Mouse (Mus musculus): ENCODE results near the gene Cd248. TPM values are rescaled to one million over a fixed set of nuclear protein-coding genes. Genes with fewer than 3 reads are reported as not detected.
"Not testable (repeated sequence)": the region's sequence is repeated elsewhere in the genome, so short reads cannot be mapped to it uniquely, and the experiment has no call there.

Cd248 gene
- total RNA-seq, 1 experiment from 2014 or later: 21.0 TPM

DNA sequence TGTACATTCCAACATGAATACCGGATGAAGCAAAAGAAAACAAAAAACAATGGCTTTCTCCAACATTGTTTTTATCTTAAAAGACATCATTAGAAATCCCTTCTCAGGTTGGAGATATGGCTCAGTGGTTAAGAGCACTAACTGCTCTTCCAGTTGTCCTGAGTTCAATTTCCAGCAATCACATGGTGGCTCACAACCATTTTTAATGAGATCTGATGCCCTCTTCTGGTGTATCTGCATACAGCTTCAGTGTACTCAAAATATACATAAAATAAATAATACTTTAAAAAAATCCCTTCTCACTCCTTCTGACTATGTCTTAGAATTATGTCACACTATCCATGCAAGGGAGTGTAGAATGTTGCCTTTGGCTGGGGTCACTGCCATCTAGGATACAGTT is 11.4 kb downstream of the Cd248 start:
- DNase-seq: no peak

GRCm38 (mm10) chr19:5082005-5082404 is 14.1 kb downstream of the Cd248 start:
- no peak for DNase-seq

DNA sequence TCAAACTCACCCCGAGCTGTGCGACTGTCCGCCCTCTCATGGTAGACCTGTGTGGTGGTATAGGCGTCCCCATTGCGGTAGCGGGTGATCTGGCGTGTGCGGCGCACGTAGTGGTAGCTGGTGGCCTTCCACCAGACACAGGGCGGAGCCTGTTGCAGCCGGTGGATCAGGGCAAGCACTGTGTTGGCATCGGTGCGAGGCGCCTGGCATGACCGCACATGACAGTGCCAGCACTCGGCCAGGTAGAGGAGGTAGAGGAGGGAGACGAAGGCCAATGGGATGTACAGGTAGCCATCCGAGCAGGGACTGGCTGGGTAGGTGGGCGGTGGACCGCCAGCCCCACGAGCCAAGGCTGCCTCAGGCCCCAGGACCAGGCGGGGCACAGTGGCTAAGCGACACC is 14.7 kb downstream of the Cd248 start:
- DNase-seq: no peak

DNA sequence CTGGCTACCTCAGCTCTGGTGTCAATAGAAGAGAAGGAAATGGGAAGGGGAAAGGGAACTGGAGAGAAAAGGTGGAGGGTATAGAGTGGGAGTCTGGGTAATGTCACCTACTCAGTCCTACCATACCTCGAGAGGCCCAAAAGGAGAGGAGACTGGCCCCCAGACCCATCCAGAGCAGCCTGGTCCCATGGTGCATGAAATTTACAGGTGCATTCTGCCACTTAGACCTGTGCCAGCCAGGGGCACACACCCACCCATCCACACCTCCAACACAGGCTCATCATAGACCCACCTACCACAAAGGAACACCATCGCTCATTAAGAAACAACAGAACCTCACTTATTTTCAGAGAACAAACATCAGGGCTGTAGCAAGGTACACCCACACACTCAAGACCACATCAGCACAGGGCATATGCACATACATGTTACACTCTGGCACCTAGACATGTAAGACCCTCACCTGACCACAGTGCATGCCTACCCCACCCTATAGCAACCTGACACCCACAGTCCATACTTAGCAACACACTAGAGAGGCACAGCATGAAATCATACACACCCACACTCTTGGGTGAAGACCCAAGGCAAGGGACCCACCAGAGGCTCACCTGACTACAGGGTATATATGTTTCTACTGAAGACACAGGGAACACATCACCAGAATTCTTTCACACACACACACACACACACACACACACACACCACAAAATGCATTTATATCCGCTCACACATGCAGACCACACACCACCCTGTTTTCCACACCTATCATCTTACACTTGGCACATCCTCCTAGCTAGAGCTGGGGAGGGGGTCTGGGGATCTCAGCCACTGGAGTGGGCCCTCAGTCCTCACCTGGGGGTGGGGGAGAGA is 16.3 kb downstream of the Cd248 start:
- DNase-seq: no peak

- no peak for DNase-seq
Measured at GRCm38 (mm10) chr19:5084834-5085144, 16.9 kb downstream of the Cd248 start.

DNA sequence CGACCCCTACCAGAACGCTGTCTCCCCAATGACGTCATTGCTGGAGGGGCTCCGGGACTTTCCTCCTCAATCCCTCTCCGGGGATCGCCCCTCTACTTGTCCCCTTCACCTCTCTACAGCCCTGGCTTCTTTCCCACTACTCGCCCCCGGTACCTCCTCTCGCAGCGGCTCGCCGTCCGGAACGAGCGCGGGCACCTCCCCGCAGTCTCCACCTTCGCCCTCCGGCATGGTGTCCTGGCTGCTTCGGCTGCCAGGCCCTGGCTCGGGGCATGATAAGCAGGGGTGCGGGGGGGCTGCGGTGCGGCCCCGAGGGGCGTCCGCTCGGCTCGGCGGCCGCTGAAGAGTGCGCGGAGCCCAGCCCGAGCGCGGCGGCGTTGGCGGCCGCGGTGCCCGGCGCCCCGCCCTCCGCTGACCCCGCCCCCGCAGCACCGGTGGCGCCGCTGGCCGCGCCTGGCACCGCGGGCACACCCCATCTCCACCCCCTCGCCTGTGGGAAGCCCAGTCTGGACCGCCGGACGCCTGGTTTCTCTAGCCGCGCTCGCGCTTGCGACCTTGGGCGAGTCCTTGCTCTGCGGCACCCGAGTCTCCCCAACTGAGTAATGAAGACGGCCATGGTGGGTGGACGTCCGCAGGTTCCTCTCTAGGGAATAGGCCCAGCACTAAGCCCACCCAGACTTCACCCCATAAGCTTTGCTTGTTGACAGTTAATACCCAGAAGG is 17.4 kb downstream of the Cd248 start, which contains the start of gene Tmem151a:
Gene Tmem151a, minus strand, starts transcription at position 387 of the 719 bp plus-strand sequence.
- DNase-seq: peak; percentile 73

GRCm38 (mm10) chr19:5086533-5086932 is 18.7 kb downstream of the Cd248 start:
- not testable (repeated sequence) for DNase-seq

DNA sequence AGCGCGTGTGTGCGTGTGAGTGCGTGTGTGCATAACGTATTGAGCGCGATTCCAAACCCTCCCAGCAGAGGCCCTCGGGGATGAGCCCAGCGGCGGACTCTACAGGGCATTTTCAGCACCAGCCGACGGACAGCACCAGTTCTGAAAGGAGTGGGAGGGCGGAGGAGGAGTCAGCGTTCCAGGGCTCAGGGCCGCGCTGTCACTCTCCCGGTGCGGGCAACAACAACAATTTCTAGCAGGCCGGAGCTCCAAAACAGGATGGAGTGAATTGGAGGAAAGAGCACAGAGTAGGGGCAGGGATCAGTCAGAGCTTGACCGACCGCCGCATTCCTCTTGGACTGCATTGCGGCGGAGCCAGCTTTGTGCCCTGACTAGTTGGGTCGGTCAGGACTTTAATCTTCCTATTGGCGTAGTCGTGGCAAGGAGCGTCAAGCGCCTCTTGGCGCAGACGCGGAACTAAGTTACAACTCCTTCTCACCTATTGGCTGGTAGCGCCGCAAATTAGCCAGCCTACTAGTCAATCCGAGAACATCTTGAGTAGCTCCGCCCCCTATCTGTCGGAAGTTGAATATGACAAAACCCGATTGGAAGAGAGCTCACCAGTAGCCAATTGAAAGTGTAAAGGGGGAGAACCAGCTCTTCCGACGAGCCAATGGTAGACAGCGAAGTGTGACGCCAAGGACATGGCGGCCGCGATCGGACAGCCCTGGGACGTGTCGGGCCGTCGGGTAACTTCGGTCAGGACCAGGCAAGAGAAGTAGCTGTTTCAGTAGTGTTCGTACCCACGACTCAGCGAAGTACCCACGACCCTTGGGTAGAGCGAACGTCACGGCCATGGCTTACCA is 20.2 kb downstream of the Cd248 start, which contains the start of gene Yif1a:
Gene Yif1a, plus strand, starts transcription at position 655 of the 845 bp plus-strand sequence.
- DNase-seq: peak; percentile 97

DNA sequence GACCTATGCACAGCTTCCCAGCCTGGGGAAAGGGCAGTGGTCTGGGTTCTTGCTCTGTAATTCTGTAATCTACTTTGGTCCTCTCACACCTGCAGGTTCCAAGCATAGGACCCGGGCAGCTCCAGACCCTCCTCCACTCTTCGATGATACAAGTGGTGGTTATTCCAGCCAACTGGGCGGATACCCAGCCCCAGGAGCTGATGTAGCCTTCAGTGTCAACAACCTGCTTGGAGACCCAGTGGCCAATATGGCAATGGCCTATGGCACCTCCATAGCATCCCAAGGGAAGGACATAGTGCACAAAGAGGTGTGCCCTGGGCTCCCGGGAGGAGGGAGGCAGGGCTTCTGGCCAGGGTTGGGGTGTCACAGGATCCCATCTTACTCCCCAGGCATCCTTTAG is 21.4 kb downstream of the Cd248 start:
- DNase-seq: no peak

DNA sequence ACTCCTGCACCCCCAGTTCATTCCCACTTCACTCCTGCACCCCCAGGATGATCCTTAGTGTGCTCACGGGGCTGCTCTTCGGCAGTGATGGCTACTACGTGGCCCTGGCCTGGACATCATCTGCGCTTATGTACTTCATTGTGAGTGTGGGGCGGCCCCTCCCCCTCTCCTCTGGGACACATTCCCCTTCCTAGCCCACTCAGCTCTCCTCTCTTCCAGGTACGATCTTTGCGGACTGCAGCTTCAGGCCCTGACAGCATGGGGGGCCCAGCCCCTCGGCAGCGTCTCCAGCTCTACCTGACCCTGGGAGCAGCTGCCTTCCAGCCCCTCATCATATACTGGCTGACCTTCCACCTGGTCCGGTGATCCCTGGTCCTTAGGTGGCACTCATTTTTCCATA is 24.2 kb downstream of the Cd248 start:
- no peak for DNase-seq

- no peak for DNase-seq
Measured at GRCm38 (mm10) chr19:5093481-5094242, 25.8 kb downstream of the Cd248 start.

DNA sequence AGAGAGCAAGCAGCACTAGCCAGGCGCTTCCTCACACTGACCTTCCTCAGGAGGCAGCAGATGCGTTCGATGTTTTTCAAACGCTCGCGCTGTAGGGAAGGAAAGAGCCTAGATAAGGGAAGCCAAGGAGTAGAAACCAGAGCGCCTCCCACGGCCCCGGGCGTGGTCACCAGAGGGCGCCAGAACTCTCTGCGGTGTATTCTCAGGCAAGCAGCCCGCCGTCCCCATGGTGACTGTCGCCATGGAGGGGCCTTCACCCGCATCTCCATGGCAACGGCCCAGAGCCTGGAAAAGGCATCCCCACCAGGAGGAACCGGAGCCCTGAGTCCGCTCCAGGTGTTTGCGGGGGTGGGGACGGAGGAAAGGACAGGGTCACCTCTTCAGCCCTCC is 26.4 kb downstream of the Cd248 start:
- peak; percentile 98 for DNase-seq

DNA sequence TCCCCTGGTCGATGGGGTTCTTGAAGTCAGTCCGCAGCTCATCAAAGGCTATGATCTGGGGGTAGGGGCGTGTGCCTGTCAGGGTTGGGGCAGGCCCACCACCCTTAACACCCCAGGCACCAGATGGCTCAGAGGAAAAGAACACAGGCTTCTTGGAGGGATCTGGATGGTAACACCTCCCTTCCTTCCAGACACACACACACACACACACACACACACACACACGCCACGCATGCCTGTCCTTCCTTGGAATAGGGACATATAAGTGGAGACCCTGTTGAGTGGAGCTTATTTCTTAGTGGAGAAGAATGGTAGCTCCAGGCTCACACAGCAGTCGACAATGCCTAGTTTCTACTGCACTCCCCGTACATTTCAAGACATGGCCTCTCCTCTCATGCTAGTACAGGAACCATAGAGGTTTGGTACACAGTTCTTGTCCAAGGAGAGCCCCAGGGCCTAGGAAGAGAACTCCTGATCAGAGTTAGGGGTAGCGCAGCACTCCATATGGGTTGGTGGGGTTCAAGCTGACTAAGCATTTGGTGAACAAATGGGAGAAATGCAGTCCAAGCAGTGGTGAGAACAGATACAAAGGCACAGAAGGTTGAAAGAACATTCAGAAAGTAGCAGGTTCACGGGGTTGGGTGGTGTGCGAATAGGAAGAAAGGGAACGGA is 27.0 kb downstream of the Cd248 start:
- no peak for DNase-seq

- DNase-seq: no peak
Measured at GRCm38 (mm10) chr19:5095887-5096474, 28.1 kb downstream of the Cd248 start.

DNA sequence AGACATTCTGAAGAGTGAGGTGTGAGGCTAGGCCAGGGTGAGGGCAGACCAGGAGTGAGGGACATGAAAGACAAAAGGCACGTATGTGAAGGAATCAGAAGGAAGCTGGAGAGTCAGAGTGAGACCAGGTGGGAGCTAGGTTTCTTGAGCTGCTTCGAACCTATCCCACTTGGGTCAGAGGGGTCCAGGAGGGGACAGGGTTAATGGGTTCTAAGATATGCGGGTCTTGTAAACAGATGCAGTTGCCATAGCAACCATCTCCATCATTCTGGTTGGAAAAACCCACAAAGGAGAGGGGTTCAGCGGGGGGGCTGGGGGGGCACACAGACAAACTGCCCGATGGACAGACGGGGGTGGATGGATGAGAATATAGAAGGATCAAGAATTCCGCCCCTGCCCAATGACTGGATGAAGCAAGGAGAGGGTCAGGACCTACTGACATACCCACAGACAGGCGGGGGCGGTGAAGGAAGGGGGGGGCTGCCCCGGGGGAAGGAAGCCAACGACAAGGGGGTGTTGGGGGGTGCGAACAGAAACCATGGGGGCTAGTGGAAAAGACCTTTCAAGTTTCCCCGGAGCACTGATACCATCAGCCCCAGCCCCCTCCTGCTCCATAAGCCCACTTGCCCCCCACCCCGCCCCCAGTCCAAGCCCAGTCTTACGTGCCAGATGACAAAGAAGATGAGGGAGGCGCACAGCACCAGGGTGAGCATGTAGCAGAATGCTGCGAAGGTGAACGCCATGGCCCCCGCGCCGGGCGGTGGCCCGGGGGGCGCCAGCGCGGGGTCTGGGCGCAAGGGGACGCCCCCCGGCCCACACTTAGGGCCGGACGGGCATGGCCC is 29.9 kb downstream of the Cd248 start:
- no peak for DNase-seq

DNA sequence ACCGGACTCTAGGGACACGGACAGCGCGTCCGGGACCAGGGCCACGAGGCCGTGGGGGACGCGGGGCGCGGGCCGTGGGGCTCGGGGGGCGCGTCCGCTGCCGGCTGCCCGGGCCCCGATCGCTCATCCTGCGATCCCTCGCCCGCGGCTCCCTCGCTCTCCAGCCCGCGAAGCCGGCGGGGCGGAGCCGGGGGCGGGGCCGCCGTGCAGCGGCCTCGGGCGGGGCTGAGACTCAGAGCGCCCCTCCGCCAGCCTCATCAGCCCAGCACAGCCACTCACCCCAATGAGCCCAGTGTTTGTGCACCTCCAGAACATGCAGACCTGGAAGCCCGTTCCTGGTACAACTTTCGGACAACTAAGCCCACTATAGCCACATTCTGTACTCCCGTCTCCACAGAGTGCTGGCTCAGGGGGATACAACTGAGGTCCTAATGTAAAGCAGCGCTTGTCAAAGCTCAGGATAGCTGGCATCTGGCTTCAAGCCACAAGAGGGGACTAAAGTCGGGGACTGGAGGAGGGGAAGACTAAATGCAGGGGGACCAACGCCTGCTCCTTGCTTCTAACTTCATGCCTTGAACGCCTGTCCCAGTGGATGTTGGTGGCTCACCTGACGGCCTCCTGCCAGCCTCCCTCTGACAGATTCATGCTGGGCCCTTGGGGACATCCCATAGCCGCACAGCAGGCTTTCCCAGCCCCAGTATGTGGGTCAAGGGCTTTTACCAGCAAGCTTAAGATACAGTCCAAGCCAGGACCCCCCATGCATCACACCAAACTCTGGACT is 30.7 kb downstream of the Cd248 start, which contains the start of gene Cnih2:
Gene Cnih2, minus strand, starts transcription at position 159 of the 781 bp plus-strand sequence.
- DNase-seq: peak; percentile 82

GRCm38 (mm10) chr19:5106074-5106473 is 38.2 kb downstream of the Cd248 start:
- no peak for DNase-seq

- peak; percentile 99 for DNase-seq
Measured at GRCm38 (mm10) chr19:5106731-5107191, 38.9 kb downstream of the Cd248 start, which contains the start of gene Rab1b. Gene Rab1b, minus strand, starts transcription at chr19:5107072.

Data from adrenal gland, postnatal 14 days (tissue).